In the genomic region with DNA sequence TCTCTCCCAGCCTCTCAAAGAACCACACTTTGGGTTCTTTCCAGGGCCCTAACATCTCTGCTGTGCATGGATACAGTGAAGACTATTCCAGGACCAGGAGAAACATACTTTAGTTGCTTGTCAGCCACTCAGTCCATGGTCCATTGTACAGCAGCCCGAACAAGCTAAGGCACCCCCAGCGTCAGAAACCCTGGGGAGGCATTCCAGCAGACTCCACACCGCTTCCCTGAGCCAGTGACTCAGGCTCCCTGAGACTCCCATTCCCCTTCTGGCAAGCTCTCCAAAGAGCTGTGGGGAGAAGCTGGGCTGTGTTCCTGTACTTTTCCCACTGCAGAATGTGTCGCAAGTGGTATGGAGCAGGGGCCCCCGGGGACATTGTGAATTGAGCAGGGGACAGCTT, we compare ENCODE assay signal across 14 mouse cellular contexts.
"Had no signal": no experiment of that assay in that cellular context is flagged by ENCODE, and none has a peak within 500 bp of the region (broad histone marks: within the 10 kb centered on the region; RNA-seq: fewer than 3 reads in every experiment).

No protein-coding gene starts in this region.

- ATAC-seq: liver, embryonic 12.5 days had no signal

- DNase-seq: kidney, postnatal 25 days; layer of hippocampus, adult 9-11 months; liver; lung, adult 18-20 months; lung, postnatal 10 days; lung, postnatal 36 days; midbrain, embryonic 14.5 days; thymus, adult 2 months; thymus, postnatal 14 days; thymus, postnatal 4 days had no signal

- H3K27me3 ChIP-seq: limb, embryonic 13.5 days; liver, embryonic 15.5 days; lung, embryonic 15.5 days had no signal
